Mouse (Mus musculus): ENCODE measurements at regions not wholly inside any gene's neighbourhood (a gene's known extent, or its start where the extent isn't known, plus 50 kb on each side); places are given as distances from the start of the nearest gene placed in this dataset.
"Not testable (repeated sequence)": the region's sequence is repeated elsewhere in the genome, so short reads cannot be mapped to it uniquely, and the experiment has no call there.

DNA sequence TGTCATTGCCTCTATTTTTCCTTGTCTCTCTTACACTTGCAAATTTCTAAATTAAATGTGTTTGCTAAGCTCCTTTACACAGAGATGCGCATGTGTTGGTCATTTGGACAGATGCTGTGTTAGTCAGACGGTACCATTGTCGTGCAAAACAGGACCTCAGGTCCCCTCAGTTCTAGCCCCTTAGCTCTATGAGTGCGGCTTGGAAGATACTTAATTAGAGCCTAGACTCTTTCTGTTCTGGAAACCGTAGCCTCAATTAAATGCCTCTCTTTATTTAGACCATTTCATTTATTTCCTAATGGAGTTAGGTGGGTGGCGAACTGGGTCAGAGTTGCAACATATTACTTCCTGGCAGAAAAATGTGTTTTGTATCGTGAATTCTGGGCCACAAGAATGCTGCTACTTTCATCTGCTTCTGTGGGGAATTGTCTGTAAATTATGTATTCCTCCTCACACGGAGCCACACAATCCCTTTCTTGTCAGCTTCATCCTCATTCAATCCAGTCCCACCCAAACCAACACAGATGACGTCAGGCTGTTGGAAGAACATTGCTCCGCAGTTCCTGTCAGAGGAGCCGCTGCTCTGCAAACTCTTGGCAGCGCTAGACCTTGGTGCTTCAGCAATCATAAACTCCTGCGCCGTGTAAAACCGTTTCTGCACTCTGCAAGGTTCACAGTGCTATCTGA is 345.4 kb upstream of the Nova1 start:
- DNase-seq (ENCODE audit: low spot score in 2 of 2), result peak; percentile 56 to 62

DNA sequence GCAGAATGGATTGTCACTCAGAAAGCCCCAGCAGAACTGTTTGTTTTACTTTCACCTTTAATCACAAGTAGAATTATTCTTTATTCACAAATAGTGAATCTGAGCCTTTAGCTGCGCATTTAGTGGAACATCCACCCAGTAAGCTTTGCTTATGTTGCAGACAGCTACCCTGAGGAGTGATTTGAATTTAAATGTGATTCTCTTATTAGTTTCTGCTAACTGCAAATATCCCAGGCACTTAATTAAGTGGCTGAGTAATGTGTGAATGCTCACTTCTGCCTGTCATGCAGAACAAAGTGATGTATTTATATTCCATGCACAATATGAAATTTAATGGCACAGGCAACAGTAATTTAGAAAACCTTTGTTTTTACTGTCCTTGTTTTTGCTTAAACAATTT is 344.4 kb upstream of the Nova1 start:
- DNase-seq (ENCODE audit: low spot score in 2 of 2), result no peak

DNA sequence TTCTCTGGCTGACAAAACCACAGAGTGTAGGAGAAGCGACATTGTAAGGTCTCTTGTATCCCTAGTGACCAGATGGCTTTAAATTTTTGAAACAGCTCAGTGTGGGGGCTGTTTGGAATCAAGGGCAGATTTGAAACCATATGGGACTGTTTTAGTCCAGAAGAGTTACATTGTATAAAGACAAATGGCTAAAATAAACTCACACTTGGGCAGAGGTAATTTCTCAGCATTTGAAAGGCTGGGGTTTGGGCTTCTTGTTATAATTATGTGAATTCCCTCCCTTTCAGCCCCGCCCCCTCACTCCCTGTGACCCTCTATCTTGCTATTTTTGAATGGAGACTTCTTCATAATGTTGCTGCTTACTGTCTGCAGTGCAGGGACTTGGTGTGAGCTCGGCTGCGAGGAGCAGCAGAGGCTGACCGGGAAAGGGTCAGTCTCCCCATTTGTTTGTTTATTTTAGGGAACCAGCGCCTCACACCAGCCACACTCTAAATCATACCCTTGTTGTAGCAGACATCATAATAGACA is 344.0 kb upstream of the Nova1 start:
- peak; percentile 10 to 20 for DNase-seq (ENCODE audit: low spot score in 2 of 2)

DNA sequence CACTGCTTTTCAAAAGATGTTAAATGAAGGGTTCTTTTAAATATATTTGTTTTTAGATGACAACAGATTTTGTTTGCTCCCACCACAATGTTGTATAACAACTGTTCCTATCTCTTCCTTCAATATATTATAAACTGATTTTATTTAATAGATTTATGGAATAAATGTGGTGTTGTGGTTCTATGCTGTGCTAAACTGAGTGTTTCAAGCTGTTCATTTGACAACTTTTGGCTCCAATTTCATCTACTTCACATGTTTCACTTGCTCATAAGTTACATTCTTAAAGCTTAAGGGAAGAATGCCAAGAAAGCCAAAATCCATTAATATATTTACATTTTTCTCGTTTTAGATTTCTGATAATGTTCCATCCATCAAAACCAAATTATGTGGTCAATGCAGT is 341.9 kb upstream of the Nova1 start:
- DNase-seq (ENCODE audit: low spot score in 2 of 2), result no peak

DNA sequence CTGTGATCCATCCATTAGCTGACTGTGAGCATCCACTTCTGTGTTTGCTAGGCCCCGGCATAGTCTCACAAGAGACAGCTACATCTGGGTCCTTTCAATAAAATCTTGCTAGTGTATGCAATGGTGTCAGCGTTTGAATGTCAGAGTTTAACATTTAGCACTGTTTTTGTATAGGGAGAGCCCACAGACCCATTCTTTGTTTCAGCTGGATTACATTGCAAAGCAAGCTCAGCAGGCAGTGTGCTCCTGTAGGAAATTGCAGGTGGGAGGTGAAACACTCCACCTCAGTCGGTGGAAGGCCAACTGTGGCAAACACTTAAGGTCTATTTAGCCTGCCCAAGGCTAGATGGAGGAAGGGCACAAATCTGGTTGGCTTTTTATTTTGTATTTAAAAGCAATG is 337.2 kb upstream of the Nova1 start:
- not testable (repeated sequence) for DNase-seq (ENCODE audit: low spot score in 2 of 2)

DNA sequence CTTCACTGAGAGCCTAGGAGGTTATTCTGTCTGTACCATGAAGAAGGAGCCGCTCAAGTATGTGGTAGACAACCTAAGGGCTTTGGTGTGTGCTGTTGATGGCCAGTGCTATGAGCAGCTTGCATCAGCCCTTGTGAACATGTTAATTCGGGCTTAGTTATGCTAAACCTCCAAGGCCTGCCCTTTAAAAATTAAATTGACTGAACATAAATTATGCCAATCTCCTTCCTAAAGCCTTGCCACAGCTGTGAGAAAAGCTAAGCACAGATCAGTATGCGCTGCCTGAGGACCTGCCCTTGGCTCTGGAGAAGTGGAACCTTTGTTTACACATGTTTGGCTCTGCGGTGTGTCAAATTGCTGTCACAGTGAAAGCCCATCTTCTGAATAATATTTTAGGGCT is 321.9 kb upstream of the Nova1 start:
- DNase-seq (ENCODE audit: low spot score in 2 of 2), result no peak

DNA sequence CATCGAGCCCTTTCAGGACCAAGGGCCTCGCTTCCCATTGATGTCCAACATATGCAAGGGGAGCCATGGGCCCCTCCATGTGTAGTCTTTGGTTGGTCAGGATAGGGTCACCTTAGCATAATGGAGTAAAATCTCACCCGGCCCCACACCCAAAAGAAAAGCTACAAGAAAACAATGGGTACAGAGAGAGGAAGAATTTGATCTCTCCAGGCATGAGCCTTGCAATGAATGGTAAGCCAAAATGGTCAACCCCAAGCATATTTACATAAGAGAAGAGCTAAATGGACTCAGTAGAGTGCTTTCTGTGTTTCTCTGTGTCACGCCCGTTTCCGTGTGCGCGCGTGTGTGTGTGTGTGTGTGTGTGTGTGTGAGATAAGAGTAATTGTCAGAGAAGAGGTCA is 311.1 kb upstream of the Nova1 start:
- DNase-seq (ENCODE audit: low spot score in 2 of 2), result no peak

DNA sequence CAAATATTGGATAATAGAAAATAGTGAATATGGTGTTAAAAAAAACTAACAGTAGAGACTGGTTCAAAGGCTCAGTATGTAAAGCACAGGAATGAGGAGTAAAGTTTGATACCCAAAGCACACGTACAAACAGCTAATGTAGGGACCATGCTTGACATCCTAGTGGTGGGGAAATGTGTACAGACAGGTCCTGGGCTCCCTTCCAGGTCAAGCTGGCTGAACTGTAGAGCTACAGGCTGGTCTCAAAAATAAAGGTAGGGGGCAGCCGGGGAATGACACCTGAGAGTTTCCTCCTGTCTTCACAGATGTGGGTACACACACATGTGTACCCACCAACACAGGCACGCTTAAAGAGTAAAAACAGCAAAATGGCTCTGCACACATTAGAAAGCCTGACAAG is 309.9 kb upstream of the Nova1 start:
- DNase-seq (ENCODE audit: low spot score in 2 of 2), result no peak

DNA sequence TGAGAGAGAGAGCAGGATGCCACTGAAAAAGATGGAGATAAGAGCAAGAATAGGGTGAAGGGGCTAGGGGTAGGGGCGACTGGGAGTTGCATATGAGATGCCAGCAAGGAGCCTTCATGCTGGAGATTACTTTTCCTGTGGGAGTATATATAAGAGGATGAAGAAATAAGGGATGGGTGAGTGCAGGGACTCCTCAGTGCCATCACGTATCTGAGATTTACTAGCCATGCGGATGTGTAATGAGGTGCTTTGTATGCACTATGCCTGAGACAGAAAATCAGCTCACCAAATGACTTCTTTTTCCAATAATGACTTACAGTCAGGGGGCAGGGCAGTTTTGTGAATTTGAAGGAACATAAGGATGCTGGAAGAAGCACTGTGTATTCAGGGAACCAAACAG is 302.7 kb upstream of the Nova1 start:
- DNase-seq (ENCODE audit: low spot score in 2 of 2), result no peak

DNA sequence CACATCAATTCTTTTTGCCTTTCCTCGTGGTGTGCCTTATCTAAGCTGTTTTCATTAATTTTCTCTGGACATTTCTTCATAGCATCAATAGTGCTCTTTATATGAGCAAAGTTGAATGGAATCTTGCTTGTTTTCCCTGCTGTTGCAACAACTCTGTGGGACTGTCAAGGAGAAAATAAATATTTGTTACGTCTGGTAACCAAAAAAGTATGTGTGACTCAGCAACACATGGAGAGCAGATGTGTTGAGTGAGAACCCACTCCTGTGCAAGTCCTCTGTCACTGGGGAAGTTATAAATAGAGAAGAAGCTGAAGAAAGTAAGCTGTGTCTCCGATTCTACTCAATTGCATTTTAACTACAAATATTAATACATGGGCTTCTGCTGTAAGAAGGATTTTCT is 298.8 kb upstream of the Nova1 start:
- no peak for DNase-seq (ENCODE audit: low spot score in 2 of 2)

DNA sequence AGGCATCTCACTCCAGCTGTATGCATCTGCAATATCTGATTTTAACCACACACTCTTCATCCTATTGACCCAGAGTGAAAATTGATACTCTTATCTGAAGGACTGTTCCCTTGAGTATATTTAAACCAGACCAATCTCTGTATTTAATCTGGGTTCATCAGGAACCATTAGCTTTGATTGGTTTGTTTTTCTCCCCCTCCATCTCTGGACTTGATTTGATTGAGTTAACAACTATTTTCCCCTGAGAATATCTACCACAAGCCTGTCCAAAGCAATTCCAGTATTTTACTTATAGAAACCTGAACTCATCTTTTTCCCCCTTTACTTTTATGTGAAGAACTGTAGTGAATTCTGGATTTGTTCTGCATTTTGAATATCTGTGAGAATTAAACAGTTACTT is 270.5 kb upstream of the Nova1 start:
- no peak for DNase-seq (ENCODE audit: low spot score in 2 of 2)

DNA sequence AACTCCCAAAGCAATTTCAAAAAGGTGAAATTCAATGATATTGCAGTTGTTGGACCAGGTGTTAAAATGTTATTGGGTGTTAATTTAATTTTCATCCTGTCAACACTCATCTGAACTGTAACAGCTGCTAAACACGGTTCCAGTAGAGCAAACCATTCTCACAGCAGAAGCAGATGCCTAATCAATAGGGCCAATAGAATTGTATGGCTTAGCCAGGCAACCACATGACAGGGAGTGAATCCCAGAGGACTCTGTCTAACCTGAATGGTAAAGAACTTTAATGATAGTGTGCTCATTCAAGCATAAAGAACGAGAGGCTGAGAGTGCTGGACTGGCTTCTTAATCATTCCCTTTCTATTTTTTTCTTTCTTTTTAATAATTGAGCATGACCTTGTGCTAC is 256.2 kb upstream of the Nova1 start:
- DNase-seq (ENCODE audit: low spot score in 2 of 2), result no peak

DNA sequence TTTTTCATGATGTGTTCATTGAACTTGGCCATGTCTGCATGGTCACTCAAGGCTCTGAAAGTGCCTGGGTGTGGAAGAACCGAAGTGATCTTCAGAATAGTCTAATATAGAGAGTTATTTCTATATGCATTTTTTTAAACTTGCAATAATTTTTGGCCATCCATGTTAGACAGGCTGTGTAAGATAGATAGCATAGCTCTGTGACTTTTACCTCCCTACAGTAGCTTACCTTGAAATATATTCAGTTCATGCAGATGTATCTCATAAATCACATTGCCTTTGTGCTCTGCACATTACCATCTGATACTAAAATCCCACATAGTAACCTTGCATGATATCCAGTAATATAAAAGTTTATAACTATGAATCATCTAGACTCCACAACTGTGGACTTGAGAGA is 233.7 kb upstream of the Nova1 start:
- no peak for DNase-seq (ENCODE audit: low spot score in 2 of 2)

DNA sequence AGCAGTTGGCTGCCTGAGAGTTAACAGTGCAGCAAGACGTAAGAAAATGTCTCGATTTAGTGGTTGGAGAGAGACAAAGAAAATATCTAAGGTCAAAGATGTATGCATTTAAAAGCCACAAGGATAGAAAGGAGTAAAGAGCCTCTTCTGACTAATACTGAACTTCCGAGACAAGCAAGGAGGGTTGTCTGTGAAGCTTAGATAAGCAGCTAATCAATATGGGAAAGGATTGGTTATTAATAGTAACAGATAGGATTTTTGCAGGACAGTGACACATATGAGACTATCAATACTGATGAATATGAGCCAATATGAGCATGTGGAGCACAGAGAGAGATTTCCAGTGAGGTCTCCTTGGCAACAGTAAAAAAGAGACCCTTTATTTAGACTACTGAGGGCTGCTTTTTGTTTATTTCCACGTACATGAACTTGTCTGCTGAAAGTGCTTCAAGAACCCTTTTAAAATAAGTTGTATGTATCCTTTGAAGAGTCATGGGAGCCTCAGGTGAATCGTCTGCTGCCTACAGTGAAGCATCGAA is 202.2 kb upstream of the Nova1 start:
- peak in 1 of 2 experiments; percentile 10 for DNase-seq (ENCODE audit: low spot score in 2 of 2)

DNA sequence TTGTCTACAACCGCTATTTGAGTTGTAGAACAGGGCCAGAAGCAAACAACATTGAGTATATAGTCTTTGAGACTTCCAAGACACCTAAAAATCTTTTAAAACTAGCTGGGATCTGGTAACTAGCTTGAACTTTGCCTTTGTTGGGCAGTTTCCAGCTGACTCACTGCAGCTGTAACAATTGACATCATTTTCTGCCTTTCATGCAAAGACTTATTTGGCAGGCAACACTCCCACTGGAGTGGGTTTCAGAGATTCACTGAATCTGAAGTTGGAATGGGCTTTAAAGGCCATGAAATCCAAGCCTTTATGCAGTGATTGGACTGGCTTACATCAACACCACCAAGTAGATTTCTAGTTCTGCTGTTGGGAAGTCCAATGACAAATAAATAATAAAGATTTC is 173.6 kb upstream of the Nova1 start:
- no peak for DNase-seq (ENCODE audit: low spot score in 2 of 2)

DNA sequence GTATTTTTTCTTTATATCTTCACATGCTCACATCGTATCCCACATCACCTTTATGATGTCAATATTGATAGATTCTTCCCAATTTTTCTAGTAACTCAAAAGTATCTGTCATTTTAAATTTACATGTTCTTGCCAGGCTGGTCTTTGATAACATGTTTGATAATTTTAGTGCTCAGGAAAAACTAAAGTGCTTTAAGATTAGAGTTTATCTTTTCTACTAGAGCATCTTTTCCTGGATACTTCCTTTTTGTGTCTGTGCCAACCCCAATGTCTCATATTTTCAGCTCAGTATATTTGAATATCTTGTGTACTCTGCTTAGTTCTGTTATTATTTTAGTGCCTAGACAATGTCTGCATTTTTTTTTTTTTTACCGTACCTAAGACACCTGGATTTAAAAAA is 170.2 kb upstream of the Nova1 start:
- no peak for DNase-seq (ENCODE audit: low spot score in 2 of 2)

DNA sequence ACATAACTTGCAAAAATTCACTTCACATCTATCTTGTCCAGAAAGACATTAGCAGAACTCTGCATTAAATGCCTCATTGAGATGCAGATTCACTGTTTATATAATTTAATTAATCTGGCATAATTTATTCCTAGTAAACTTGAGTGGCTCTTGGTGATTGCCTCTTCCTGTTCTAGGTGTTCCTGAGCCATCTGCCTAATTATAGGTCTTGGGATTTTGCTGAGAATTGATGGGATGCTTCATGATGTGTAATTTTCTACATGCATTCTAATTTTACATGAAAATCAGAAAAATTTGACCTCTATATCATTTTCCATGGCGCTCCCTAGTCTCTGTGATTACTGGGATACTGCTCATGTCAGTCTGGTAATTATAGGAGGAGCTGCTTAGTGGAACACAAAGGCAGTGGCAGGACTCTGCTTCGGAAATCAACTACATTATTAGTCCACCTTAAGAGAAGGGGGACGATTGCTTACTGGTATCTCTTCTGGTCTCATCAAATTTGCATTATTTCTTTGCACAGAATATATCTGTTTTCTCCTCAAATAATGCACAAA is 131.6 kb upstream of the Nova1 start:
- no peak for DNase-seq (ENCODE audit: low spot score in 2 of 2)

DNA sequence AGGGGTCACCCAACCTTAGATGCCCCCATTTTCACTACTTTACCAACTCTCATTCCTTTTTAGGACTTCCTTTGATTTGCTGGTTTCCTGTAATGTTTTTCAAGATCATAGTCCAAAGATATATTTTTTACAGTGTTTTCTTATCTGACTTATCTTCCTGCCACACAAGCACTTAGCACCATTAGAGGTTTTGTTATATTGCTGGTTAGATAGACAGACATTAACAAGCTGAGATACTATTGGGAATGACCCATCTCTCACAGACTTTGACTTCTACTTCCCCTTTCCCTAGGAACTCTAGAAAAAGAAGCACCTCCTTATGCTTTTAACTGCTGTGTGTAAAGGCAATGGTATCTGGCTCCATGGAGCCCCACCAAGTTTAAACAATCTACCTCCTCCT is 127.0 kb upstream of the Nova1 start:
- DNase-seq (ENCODE audit: low spot score in 2 of 2), result no peak

DNA sequence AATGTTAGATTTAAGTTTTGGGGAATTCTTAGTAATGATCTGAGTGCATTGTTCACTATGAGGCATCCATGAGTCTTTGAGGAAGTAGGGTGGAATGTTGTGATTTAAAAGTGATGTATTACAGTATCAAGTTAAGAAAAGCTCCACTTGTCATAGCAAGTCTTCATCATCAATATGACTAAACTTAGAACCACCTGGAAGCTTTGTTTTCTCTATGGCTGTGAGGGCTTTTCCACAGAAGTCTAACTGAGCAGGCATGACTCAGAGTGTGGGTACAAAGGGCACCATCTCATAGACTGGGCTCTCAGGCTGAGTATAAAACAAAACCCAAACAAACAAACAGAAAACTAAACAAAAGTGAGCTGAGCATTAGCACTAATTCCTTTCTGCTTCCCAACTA is 112.4 kb upstream of the Nova1 start:
- DNase-seq (ENCODE audit: low spot score in 2 of 2), result no peak

DNA sequence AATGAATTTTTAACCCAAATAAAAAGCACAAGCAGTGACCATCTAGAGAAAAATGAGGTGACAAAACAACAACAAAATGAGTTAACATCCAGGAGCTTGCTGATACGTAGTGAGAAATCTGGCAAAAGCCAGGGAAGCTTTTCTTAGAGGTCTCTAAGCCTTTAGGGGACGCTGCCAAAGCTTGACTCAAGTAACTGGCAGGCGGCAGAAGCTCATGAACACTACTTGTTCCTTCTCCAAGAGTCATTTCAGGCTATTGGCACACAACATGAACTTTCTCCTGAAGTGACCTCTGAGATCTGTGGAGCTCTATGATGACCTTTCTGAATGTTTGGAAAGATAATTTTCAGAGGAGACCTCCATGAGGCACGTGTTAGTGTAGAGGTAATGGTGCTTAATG is 98.6 kb upstream of the Nova1 start:
- DNase-seq (ENCODE audit: low spot score in 2 of 2), result no peak

DNA sequence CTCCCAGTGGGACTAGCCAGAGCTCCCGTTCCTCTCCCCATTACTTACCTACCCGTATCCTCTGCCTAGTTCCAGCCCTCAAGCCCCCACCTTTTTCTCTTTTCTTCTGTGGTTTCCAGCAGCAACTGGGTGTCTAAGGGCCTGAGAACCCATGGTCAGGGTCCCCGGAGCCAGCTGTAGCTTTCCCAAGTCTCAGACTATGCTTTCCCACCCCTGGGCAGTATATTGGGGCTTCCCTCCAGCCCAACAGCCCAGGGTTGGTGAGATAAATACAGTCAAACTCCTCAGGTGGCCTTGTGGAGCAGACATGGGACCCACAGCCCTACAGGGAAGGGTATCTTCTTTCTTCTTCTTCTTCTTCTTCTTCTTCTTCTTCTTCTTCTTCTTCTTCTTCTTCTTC is 59.4 kb upstream of the Nova1 start:
- no peak for DNase-seq (ENCODE audit: low spot score in 2 of 2)

DNA sequence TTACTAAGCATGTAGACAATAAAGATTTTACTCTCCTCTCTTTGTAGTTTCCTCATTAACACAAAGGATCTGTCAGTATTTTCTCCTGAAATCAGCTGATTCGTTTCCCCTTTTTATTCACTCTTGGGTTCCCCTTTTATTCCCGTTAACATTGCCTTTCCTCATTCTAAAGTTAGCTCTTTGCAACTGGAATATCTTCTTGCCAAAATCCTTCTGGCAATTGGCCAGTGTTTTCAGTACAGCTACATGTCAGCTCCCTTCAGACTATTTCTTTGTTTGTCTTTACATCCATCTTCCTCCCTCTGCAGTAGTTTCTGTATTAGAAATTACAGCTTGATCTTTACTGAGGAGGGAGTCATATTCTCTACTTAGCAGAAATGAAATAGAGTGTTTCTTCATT is 51.4 kb upstream of the Nova1 start:
- DNase-seq (ENCODE audit: low spot score in 2 of 2), result peak in 1 of 2 experiments; percentile 13
